Mouse (Mus musculus) A20 (cell line): Measurements from ENCODE around the gene Tgoln1.
A peak's percentile ranks its signal among the peaks of the same experiment; 100 is the strongest.

Source experiments
- DNase-seq: peaks from one replicate; pipeline ENCODE4 v3.0.0-alpha.2; 2011; ENCODE audit warnings: low read depth, low spot score

Gene Tgoln1

DNA sequence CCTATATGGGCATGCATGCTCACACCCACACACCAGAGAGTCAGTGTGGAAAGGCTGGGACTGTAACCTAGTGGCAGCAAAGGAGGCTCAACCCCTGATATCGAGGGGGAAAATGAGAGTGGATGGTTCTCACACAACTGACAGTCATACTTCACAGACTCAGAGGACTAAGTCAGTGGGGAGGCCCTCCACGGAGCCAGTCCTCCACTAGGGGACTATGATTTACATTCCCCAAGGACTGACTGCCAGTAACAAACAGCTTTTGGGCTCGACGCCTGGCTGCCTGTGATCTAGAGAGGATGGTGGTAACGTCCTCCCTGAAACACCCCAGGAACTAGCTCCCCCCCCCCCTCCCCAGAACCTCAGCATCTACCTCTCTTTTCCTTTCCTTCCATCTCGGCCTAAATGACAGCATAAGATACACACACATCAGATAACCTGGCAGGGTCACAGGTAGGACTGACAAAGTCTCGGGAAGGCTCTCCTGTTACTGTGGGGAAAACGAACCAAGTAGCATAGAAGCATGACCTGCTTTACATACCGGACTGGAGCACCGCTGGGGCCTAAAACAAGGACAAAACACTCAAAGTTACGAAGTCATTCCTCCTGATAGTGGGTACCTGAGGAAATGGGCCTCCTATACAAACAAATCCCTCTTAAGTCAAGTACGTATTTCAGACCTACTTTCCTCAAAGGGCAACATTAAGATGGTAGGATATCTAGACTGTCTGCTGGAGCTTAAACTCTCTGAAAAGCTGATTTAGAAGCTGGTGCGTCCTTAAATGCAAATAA is 19.5 kb downstream of the Tgoln1 start:
- DNase-seq, result peak; percentile 37

DNA sequence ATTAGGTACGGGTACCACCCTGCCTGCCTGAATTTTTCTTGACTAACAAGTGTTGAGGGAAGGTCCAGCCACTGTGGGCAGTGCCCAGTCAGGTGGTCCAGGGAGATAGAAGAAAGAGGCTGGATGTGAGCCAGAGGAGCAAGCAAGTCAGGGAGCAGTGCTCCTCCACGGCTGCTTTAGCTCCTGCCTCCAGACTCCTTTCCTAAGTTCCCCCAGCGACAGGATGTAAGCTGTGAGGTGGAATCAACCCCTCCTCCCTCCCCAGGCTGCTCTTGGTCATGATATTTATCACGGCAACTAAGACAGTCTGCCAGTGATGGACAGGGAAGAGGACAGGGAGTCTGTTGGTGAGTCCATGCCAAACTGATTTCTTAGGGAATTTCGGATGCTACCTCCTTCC is 22.9 kb downstream of the Tgoln1 start:
- no peak for DNase-seq

DNA sequence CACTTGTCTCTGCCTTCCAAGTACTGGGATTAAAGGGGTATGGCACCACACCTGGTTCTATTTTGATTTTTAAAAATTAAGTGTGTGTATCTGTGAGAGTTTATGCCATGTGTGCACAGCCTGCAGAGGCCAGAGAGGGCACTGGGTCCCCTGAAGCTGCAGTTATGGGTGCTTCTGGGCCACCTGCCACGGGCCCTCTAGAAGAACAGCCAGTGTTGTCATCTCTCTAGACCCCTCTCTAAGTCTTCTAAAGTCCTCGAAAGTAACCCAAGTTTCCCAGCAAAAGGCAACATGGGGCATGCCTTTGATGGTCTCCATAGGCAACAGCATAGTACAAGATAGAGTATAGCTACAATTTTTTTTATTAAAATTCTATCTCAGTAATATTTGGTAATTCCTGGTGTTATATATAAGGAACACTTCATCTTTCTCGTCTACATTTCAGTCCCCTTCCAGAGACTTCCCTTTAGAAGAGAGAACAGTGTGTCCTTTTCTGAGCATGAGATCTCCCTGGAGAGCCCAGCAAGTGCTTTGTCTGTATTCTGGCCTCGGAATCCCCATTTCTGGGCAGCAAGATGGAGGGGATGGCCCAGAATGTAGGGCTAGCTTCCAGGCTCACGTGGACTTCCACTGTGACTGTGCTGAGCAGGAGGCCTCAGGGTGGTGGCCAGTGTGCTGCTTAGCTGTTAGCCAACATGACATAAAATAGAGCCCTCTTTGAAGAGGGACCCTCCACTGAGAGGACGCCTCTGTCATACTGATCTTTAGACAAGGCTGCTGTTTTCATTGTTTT is 23.6 kb downstream of the Tgoln1 start:
- DNase-seq, result no peak

DNA sequence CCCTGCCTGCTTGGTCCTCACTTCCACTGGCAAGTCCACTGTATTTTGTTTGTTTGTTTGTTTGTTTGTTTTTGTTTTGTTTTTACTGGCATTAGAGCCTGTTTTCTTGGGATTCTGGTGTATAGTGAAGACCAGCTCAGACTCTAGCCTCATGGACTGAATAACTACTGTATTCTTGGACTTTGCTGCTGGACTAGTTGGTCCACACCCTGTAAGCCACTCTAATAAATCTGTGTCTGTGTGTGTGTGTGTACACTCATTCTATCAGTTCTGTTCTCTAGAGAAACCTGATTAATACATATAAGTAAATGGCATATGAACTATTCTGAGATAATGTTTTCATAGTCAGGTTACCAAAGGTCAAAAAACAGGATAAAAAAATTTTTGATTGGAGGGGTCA is 26.7 kb downstream of the Tgoln1 start:
- no peak for DNase-seq

DNA sequence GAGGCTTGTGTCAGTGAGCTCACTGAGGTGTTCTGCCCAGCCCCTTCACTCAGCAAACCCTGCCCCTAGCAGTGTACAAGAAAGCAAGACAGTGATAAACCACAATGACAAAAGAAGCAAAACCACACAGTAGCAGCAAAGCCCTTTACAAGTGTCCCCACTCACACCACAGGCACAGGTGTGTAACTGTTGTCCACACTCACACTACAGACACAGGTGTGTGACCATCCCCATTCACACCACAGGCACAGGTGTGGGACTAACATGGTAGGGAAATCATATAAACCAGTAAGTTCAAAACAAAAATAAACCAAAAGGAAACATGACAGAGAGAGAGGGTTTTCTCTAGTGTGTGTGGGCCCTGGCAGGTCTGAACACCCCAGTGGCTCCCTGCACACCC is 28.5 kb downstream of the Tgoln1 start:
- DNase-seq, result peak; percentile 24

DNA sequence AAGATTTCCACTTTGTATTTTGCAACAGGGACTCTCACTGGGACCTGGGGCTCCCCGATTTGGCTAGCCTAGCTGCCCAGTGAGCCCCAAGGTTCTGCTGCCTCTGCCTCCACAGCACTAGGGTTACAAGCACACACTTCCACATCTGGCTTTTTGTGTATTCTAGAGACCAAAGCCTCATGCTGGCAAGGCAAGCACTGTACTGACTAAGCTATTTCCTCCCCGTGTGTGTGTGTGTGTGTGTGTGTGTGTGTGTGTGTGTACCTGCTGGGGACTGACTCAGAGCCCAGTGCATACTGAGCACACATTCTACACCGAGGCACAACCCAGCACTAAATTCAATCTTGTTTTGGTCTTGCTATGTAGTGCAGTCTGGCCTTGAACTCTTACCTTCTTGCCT is 30.1 kb downstream of the Tgoln1 start:
- no peak for DNase-seq

DNA sequence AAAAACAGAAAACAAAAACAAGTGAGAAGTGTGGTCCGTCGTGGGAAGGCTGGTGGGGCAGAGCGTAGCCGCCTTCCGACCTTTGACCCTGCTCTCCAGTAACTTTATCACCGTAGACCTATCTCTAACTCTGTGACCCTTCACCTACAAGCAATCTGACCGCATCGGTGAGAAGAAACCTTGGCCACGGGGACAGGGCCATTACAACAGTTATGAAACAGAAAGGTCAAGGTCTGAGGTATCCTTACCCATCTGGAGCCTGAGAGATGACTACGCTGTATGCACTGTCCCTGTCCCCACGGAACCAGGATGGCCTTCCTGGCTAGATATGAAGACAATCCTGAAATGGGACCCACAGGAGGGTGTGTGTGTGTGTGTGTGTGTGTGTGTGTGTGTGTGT is 32.6 kb downstream of the Tgoln1 start:
- DNase-seq, result no peak

DNA sequence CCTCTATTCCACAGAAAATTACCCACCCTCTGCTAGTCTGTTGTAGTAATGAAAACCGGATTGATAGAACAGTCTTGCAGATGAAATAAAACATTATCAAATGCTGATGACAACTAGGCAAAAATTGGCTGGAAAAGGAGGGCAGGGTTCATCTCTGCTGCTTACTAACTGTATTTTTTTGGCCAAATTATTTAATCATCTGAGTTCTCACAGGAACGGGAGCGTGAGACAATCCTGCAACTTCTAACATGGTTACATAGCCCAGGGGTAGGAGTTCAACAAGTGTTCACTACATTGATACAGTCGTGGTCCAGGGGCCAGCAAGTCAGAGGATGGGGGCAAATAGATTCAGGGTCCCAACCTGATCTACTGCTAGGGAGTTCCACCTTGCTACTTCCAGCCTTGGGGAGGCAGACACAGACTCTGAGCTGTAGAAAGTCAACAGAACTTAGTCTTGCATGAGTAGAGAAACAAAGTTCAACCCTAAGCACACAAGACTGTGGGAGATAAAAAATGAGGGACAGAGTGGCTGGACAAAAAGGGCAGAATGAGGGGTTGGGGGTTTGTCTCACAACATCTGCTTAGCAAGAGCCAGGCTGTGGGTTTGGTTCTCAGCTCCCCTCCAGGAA is 33.5 kb downstream of the Tgoln1 start:
- DNase-seq, result no peak

DNA sequence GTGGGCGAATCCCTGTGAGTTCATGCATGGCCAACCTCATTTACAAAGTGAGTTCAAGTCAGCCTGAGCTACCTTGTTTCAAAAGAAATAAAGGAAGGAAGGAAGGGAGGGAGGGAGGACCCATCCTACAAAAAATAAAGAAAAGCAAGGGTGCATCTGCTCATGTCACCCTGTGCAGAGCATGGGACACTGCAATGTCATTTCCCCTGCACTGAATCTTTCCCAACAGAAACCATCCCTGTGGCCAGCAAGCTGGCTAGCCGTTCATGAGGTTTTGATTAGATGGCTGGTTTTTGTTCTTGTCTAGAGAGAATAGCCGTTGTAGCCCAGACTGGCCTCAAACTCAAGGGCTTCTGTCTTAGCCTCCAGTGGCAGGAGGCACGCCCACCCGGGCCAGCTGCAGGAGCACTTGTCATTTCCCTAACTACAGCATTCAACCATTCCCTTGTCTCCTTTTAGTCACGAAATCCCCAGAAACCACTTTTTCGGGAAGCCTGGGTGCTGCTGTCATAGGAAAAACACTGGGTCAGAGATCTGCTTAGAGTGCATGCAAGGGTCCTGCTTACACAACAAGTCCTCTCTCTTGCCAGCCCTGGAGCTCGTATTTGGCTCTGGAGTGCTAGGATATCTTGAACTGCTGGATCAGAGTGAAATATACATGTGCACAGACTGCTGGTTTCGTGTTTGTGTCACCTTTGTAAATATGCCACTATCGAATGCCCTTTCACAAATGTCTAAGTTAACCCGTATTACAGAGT is 35.0 kb downstream of the Tgoln1 start:
- no peak for DNase-seq

DNA sequence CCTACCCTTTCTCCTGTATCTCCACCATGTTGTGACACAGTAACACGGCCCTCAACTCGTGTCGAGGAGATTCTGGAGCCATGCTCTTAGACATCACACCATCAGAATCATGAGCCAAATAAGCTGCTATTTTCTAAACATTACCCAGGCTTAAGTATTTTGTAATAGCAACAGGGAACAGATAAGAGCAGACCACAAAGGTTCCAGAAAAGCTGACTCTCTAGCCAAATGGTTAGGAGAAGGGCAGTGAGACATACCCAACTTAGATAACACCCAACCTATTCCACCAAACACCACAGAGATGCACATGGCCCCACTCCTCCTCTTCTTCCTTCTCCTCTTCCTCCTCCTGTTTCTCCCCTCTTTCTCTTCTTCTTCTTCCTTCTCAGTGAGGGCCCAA is 40.8 kb downstream of the Tgoln1 start:
- no peak for DNase-seq

DNA sequence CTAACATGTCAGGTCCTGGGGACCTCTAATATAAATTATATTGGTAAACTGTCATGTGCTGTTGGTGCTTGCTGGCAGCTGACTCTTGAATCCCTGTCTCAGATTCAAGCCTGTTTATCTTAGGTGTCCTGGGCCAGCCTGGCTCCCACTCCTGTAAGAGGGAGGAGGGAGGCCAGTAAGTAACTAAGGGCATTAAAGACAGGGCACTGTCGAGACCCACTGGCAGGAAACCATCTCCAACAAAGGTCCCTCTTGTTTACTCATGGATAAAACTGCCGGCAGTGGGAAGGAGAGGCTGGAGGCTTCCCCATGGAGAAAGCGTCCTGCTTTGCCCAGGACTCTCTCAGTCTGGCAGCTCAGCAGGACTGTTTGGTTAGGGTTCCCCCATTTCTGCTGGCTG is 45.0 kb downstream of the Tgoln1 start:
- DNase-seq, result no peak

DNA sequence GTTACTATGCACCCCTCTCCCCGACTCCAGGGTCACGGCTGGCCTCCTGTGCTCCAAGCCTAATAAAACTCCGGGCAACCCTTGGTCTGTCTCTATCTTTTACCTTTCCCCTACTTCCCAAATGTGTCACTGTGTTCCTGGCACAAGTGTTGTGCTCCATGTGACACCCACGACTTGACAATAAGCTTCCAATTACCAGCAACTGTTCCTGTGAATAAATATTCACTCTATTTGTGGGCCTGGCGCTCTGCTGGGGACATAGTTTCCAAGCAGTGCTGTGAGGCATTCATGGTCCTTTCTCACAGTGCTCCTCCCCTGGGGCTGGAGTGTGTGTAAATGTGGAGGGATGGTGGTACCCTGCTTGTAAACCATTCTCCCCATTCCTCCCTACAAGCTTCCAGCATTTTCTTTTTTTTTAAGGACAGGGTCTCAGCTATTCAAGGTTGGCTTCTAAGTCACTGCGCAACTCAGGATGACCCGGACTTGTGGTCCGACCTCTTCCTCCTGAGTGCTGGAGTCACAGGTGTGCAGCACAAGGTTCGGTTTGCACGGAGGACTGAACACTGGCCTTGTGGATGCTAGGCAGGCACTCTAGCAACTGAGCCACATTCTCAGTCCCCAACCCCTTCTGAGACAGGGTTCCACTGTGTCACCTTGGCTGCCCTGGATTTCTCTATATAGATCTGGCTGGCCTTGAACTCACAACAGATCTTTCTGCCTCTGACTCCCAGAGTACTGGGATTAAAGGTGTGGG is 46.0 kb downstream of the Tgoln1 start:
- no peak for DNase-seq

DNA sequence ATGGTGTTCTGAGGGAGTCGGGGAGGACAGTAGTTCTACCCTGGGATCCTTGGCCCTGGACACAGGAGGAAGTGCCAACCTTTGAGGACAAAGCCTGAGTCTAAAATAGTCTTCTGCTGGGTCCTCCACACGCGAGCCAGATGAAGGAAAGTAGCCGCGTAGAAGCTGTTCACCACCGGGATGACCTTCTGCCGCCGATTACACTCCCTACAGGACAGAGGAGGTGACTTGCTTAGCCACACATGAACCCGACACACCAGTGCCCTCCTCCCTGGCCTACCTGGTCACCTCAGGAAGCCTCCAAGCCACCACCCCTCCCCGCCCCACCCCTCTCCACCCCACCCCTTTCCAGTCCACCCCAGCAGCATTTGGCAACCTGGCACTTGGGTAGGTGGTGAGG is 48.1 kb downstream of the Tgoln1 start:
- DNase-seq, result no peak

DNA sequence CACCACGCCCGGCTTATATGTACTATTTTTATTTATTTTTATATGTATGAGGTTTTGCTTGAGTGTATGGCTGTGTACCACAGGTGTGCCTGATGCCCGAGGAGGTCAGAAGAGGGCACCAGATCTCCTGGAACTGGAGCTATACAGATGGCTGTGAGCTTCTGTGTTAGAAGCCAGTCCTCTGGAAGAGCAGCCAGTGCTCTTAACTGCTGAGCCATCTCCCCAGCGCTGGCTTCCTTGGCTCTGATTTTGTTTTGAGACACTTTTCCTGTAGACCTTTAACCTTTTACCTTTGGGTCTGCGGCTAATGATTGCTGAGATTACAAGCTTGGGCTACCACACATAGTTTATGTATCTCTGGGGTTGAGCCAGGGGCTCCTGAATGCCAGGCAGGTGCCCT is 49.3 kb downstream of the Tgoln1 start:
- DNase-seq, result no peak

DNA sequence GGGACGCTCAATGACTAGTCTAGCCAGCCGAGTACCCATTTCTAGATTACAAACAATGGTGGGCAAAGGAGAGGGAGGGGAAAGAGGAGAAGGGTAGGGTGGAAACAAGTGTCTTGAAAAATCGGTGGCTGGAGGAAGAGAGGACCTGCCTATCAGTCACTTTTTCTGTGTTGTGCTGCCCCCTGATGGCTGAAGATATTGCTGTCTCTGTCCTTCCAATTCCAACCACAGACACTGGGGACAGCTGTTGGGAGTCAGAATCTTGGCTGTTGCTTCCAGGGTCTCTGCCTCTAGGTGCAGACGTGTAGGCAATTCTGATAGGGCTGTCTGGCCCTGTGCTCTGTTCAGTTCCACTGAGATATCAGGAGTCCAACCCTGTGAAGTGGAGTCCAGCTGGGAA is 50.8 kb downstream of the Tgoln1 start:
- DNase-seq, result peak; percentile 62

DNA sequence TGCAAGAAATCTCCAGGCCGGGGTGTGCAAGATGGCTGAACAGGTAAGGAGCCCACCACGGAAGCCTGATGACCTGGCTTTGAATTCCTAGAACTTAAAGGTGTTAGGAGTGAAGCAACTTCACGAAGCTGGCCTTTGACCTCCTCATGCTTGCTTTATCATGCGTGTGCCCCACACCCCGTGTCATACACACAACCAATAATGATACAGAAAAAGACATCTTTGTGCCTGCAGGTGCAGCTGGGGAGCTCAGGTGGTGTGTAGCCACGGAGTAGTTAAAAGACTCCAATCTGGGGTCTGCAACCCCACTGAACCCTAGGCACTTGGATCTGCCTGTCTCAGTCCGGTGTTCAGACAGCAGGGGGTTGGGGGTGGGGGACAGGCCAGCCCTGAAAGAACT is 51.3 kb downstream of the Tgoln1 start:
- no peak for DNase-seq

DNA sequence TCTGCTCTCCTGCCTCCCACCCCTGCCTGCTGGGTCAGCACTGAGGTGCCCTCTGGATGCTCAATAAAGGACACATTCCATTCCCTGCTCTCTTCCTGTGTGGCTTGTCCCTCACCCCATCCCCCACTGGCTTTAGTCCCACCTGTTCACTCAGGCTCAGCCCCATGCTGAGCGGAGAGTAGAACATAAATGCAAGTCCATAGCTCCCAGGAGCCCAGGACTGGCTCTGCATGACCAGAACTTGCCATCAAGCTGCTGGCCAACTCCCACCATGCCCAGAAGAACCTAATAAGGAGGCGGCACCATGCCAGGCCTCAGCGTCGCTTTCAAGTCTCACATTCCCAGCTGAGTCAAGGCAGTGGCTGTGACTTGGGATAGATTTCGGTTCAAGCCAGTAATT is 53.9 kb downstream of the Tgoln1 start:
- no peak for DNase-seq

DNA sequence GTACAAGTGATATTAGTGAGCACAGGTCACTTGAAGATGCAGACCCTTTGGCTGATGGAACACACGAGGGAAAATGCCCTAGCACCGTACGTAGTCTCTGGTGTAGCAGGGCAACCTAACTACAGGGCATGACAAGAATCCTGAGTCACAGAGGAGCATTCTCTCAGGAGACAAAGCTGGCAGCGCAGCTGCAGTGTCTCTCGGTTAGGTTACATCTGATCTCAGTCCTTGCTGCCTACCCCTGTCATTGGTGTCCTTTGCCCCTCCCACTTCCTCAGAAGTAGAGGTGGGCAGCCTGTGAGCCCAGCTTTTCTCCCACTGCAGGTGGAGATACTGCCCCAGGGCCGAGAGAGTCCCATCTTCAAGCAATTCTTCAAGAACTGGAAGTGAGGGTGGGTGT is 54.3 kb downstream of the Tgoln1 start:
- DNase-seq, result no peak

DNA sequence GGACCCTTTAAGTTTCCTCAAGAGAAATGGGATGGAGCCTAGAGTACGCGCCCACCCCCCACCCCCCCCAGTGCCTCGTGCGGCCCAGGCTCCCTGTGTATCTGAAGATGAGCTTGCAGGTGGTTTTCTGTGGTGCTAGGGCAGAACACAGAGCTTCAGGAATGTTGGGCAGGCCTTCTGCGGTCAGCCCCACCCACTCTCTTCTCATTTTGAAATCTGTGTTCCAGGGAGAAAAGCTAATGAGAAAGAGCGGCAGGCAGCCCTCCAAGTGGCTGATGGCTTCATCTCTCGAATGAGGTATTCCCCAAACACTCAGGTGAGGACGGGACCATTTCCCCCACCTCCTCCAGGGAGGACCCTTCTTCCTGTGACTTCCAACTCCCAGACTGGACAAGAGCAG is 56.0 kb downstream of the Tgoln1 start:
- DNase-seq, result no peak
